Mouse (Mus musculus): ENCODE measurements around the gene Tmcc3.
"Not testable (repeated sequence)": the region's sequence is repeated elsewhere in the genome, so short reads cannot be mapped to it uniquely, and the experiment has no call there.

The Tmcc3 gene

DNA sequence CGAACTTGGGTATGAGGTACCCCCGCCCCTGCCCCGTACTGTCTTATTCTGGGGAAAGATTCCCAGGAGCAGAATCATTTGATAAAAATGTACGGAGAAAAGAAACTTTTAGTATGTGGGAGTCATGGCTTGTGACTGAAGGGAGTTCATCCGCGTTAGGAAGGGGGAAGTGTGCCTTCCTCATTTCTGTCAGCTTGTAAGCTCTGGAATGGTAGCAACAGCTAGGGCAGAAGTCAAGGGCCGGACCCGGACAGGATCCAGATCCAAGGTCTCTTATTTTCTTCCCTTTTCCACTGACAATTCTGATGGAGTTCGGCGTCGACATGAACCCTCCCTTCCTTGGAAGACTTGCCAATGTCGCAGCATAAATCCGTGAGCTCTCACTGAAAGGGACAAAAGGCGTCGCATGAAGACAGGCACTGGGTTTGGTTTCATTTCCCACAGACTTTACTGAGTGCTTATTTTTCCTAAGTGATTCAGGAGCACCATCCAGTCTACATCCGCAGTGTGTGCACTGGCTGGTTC lies 193.6 kb downstream of the Tmcc3 start:
- DNase-seq (ENCODE audit: extremely low spot score, low read depth, low spot score) = no peak

DNA sequence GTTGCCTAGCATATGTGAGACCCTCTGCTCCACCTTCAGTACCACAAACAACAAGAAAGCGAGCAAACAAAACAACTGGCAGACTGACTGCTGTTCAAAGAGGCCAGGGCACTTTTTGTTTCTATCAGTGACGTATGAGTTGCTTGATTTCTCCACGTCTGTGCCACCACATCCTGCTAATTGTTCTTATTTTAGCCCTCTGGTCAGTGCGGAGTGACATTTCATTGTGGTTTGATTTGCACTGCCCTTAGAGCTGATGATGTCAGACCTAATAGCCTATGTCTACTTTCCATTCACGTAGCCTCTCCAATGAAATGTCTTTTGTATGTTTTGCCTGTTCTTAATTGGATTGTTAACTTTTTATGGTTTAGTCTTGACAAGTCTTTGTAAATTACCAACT lies 197.1 kb downstream of the Tmcc3 start:
- no peak for DNase-seq (ENCODE audit: extremely low spot score, low read depth, low spot score)

- DNase-seq (ENCODE audit: extremely low spot score, low read depth, low spot score) = no peak
These were observed 201.0 kb downstream of the Tmcc3 start for GRCm38 (mm10) chr10:94512771-94513170.

GRCm38 (mm10) chr10:94514091-94514505 lies 202.3 kb downstream of the Tmcc3 start:
- DNase-seq (ENCODE audit: extremely low spot score, low read depth, low spot score) = no peak

DNA sequence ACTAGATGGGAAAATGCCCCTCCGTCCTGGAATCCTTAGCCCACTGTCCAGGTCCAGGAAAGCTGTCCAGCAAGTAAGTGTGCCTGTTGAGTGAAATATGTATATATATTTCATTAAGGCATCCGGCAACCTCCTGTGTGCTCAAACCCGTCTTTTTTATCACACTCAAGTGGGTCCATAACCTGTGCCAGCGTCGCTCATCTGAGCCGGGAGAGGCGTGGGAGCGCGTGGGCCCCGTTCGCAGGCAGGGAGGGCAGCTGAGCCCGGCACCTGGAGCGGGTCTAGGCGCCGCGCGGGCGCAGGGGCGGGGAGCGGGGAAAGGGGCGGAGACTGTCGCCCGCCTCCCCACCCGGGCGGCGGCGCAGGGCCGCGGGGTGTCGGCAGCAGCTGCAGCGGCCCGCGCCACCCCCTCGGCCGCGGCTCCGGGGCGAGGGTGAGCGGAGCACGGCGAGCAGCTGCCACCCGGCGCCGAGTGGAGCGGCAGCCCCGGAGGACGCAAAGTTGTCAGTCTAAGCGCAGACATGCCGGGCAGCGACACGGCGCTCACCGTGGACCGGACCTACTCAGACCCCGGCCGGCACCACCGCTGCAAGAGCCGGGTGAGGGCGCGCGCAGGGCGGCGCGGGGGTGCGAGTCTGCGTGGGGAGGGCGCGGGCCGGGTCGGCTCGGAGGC lies 202.9 kb downstream of the Tmcc3 start:
- DNase-seq (ENCODE audit: extremely low spot score, low read depth, low spot score) = no peak

- no peak for DNase-seq (ENCODE audit: extremely low spot score, low read depth, low spot score)
These were observed 203.4 kb downstream of the Tmcc3 start for GRCm38 (mm10) chr10:94515179-94515545.

GRCm38 (mm10) chr10:94515583-94515982 lies 203.8 kb downstream of the Tmcc3 start:
- no peak for DNase-seq (ENCODE audit: extremely low spot score, low read depth, low spot score)

DNA sequence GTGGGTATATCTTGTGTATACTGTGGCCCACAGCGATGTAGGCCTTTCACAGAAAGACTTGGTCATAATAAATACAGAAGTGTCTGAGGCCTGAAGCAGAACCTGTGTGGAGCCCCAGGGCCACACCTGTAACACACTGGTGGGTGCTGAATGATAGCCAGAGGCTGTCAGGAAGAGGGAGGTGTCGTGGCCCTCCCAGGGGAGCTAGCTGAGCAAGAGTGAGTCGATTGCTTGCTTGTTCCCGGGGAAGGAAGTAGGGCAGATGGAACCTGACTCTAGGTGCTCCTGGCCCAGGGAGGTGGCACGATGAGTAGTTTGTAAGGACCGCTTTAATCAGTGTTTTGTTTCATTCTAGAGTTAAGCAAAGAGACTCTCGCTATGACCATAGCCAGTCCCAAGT lies 208.1 kb downstream of the Tmcc3 start:
- DNase-seq (ENCODE audit: extremely low spot score, low read depth, low spot score) = no peak

DNA sequence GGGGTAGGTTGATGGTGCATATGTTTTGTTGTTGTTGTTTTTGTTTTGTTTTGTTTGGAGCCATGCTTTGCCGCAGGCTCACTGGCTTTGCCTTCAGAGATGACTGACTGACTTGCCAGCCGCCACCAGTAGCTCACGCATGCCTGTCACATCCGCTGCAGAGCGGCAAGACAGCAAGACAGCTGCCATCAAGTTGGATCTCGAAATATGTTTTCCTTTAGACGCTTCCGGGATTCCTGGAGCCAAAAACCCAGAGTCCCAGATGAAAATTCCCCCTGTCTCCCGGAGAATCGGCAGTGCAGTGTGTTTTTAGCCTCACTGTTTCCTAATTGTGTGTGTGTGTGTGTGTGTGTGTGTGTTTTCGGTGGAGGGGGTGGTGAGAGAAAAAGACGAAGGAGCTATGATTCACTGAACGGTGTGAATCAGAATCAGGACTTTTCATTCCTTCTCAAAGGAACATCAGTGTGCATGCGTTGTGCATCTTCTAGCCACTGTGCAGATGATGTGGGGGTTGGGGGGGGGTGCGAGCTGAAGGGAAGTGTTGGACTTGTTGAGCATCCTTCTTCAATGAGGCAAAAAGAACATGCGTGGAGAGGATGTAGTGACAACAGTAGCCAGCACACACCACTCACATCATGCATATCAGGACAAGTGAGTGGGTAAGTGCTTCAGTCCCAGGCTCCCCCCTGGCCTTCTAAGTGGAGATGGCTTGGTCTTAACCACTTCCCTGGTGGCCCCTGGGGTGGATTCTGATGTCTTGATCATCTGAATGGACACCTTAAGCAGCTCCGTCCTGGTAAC lies 208.8 kb downstream of the Tmcc3 start:
- no peak for DNase-seq (ENCODE audit: extremely low spot score, low read depth, low spot score)

GRCm38 (mm10) chr10:94521107-94521401 lies 209.3 kb downstream of the Tmcc3 start:
- DNase-seq (ENCODE audit: extremely low spot score, low read depth, low spot score) = no peak

GRCm38 (mm10) chr10:94521776-94522175 lies 210.0 kb downstream of the Tmcc3 start:
- no peak for DNase-seq (ENCODE audit: extremely low spot score, low read depth, low spot score)

DNA sequence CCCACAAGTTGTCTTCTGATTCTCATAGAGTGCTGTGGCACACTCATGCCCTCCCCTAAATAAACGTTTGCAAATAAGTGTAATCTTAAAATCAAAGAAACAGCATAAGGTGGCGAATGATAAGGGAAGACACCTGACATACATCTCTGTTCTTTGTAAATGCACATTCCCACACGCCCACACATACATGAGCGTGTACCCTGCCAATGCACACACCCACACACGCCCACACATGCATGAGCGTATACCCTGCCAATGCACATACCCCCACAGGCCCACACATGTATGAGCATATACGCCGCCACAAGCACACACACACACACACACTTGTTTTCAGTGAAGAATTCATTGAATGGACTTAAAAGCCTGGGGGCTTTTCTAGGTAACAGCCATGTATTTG lies 211.5 kb downstream of the Tmcc3 start:
- no peak for DNase-seq (ENCODE audit: extremely low spot score, low read depth, low spot score)

- no peak for DNase-seq (ENCODE audit: extremely low spot score, low read depth, low spot score)
These were observed 212.0 kb downstream of the Tmcc3 start for GRCm38 (mm10) chr10:94523711-94524156.

- no peak for DNase-seq (ENCODE audit: extremely low spot score, low read depth, low spot score)
These were observed 213.2 kb downstream of the Tmcc3 start for GRCm38 (mm10) chr10:94524966-94525365.

- DNase-seq (ENCODE audit: extremely low spot score, low read depth, low spot score) = no peak
These were observed 214.0 kb downstream of the Tmcc3 start for GRCm38 (mm10) chr10:94525784-94526183.

DNA sequence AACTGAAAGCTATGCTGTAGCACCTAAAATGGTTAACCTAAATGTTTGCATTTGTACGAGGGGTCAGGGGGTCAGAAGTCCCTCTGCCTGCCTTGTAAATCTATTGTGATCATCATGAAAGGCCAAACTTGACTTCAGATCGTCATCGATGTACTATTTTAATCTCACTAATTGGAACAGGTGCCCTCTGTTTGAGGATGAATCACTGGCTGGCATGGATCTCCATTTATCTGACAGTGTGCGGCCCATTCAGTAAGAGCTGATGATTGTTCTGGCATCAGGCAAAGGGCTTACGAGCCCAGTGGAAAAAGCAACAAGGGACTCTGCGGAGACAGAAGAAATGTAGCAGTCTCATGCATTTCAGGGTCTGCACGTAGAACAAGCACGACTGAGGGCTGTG lies 215.1 kb downstream of the Tmcc3 start:
- no peak for DNase-seq (ENCODE audit: extremely low spot score, low read depth, low spot score)

DNA sequence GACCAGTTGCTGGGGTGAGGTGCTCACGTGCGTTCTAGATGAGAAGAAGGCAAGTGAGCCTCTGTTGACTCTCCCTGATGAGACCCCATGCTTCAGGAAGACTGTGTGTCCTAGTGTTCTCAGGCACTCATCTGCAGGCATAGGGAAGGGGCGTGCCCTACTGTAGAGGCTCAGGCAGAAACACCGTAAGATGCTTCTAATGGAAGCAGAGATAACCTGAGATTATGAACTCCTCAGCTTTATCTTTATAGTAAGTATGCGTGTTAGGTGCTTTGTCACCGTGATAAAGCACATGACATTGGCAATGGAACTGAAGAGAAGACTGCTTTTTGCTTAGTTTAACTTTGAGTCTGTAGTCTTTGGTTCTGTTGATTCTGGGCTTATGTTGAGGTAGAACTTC lies 215.5 kb downstream of the Tmcc3 start:
- DNase-seq (ENCODE audit: extremely low spot score, low read depth, low spot score) = no peak

GRCm38 (mm10) chr10:94530079-94530478 lies 218.3 kb downstream of the Tmcc3 start:
- no peak for DNase-seq (ENCODE audit: extremely low spot score, low read depth, low spot score)

DNA sequence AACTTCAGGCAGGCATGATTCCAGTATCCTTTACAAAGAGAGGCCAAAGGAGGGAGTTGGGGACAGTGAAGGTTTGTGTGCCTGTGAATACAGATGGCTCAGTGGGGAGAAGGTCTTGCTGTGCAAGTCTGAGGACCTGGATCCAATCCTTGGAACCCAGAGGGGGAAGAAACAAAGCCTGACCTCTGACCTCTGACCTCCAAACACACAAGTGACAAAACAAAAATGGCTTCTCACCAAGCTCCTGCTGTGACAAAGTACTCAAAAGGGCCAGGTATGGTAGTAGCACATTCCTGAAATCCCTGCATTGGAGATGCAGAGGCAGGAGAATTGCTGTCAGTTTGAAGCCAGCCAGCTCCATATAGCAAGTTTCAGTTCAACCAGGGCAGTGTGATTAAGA lies 219.7 kb downstream of the Tmcc3 start:
- DNase-seq (ENCODE audit: extremely low spot score, low read depth, low spot score) = no peak

GRCm38 (mm10) chr10:94533081-94533724 lies 221.5 kb downstream of the Tmcc3 start:
- DNase-seq (ENCODE audit: extremely low spot score, low read depth, low spot score) = no peak

DNA sequence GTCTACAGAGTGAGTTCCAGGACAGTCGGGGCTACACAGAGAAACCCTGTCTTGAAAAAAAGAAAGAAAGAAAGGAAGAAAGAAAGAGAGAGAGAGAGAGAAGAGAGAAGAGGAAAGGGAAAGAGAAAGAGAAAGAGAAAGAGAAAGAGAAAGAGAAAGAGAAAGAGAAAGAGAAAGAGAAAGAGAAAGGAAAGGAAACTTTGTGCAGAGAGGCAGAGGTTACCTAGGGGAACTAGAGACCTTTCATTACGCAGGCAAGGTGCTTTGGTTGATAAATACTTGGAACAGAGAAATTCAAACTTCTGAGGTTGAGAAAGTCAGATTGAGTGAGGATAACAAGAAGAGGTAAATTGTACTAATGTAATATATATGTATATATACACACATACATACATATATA lies 226.9 kb downstream of the Tmcc3 start:
- not testable (repeated sequence) for DNase-seq (ENCODE audit: extremely low spot score, low read depth, low spot score)

GRCm38 (mm10) chr10:94540241-94540640 lies 228.5 kb downstream of the Tmcc3 start:
- DNase-seq (ENCODE audit: extremely low spot score, low read depth, low spot score) = no peak
